ENCODE assay signal across 1 mouse cellular context in the genomic region with DNA sequence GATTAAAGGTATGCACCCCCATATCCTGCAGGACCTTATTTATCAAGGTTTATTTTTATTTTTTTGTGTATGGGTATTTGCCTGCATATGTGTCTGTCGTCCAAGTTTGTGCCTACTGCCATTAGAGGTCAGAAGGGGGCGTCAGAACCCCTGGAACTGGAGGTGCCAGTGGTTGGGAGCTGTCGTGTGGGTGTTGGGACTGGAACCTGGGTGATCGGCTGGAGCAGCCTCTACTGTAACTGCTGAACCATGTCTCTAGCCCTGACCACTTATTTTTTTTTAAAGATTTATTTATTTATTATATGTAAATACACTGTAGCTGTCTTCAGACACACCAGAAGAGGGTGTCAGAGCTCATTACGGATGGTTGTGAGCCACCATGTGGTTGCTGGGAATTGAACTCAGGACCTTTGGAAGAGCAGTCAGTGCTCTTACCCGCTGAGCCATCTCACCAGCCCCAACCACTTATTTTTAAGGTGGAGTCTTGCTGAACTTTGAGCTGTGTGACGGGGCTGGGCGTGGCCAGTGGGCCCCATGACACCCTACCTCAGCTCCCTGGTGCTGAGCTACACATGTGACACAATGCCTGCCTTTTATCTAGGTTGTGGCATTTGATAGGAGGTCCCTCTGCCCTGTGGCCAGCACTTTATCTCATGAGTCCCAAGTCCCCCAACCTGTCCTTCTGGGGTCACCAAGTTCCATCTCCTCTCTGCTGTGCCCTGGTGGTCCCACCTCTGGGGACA.
TF ChIP-seq lines count a peak whose summit lies in the region.

No protein-coding gene starts in this region.

TF ChIP-seq in MEL, 35 proteins besides CTCF, POLR2A, EP300 and RAD21:
- TF ChIP-seq JUND (IDR thresholded peaks at IDR 0.05; ENCODE audit: low read depth, low read length), result no peak
- peak; percentile 79 for TF ChIP-seq USF1 (IDR thresholded peaks at IDR 0.05; ENCODE audit: low read depth, low read length)
- no peak for TF ChIP-seq E2F4 (IDR thresholded peaks at IDR 0.05; ENCODE audit: borderline replicate concordance, low read depth, low read length)
- no peak for TF ChIP-seq POLR2AphosphoS5 (IDR thresholded peaks at IDR 0.05; ENCODE audit: borderline replicate concordance, low read depth, low read length)
- no peak for TF ChIP-seq POLR2AphosphoS2 (IDR thresholded peaks at IDR 0.05; ENCODE audit: low read length)
- TF ChIP-seq ZNF384 (IDR thresholded peaks at IDR 0.05; ENCODE audit: low read depth, low read length), result no peak
- no peak for TF ChIP-seq ETS1 (IDR thresholded peaks at IDR 0.05; ENCODE audit: low read depth, low read length)
- TF ChIP-seq NRF1 (IDR thresholded peaks at IDR 0.05; ENCODE audit: insufficient read depth, low read depth, low read length, poor library complexity, severe bottlenecking), result no peak
- TF ChIP-seq MEF2A (IDR thresholded peaks at IDR 0.05; ENCODE audit: extremely low read depth, insufficient replicate concordance, low read depth, low read length, poor library complexity, severe bottlenecking), result no peak
- no peak for TF ChIP-seq BHLHE40 (IDR thresholded peaks at IDR 0.05; ENCODE audit: borderline replicate concordance, low read depth, low read length)
- no peak for TF ChIP-seq ZMIZ1 (IDR thresholded peaks at IDR 0.05; ENCODE audit: low read depth, low read length)
- no peak for TF ChIP-seq ELF1 (IDR thresholded peaks at IDR 0.05; ENCODE audit: low read depth, low read length)
- TF ChIP-seq TAL1 (IDR thresholded peaks at IDR 0.05; ENCODE audit: low read length), result no peak
- no peak for TF ChIP-seq KAT2A (conservative IDR thresholded peaks at IDR 0.05; ENCODE audit: low read depth, low read length)
- TF ChIP-seq NELFE (IDR thresholded peaks at IDR 0.05; ENCODE audit: low read depth, low read length), result no peak
- peak; percentile 34; the same call in 1 of the 2 replicates for TF ChIP-seq GATA1 (IDR thresholded peaks at IDR 0.05; ENCODE audit: low read depth, low read length)
- no peak for TF ChIP-seq ZC3H11A (IDR thresholded peaks at IDR 0.05; ENCODE audit: low read depth, low read length)
- peak; percentile 63; the same call in 1 of the 2 replicates for TF ChIP-seq MXI1 (IDR thresholded peaks at IDR 0.05; ENCODE audit: low read depth, low read length)
- TF ChIP-seq ZKSCAN1 (IDR thresholded peaks at IDR 0.05; ENCODE audit: low read depth, low read length), result no peak
- peak; percentile 46 for TF ChIP-seq SMC3 (IDR thresholded peaks at IDR 0.05; ENCODE audit: low read depth, low read length)
- TF ChIP-seq MAFK (IDR thresholded peaks at IDR 0.05; ENCODE audit: borderline replicate concordance, low read depth, low read length), result no peak
- no peak for TF ChIP-seq HCFC1 (IDR thresholded peaks at IDR 0.05; ENCODE audit: low read depth, low read length)
- TF ChIP-seq GABPA (IDR thresholded peaks at IDR 0.05; ENCODE audit: low read depth, low read length), result no peak
- TF ChIP-seq MYB (IDR thresholded peaks at IDR 0.05; ENCODE audit: low read depth, low read length), result no peak
- TF ChIP-seq TBP (IDR thresholded peaks at IDR 0.05; ENCODE audit: low read depth, low read length), result peak; percentile 93
- peak; percentile 37; the same call in 1 of the 2 replicates for TF ChIP-seq SIN3A (IDR thresholded peaks at IDR 0.05; ENCODE audit: low read length)
- TF ChIP-seq MAZ (IDR thresholded peaks at IDR 0.05; ENCODE audit: low read depth, low read length), result no peak; the same call in 1 of the 2 replicates
- TF ChIP-seq RCOR1 (IDR thresholded peaks at IDR 0.05; ENCODE audit: low read depth, low read length), result no peak
- no peak for TF ChIP-seq MAX (IDR thresholded peaks at IDR 0.05; ENCODE audit: low read length)
- TF ChIP-seq CHD2 (IDR thresholded peaks at IDR 0.05; ENCODE audit: low read length), result no peak
- TF ChIP-seq UBTF (IDR thresholded peaks at IDR 0.05; ENCODE audit: borderline replicate concordance, insufficient read depth, low read depth, low read length), result no peak
- no peak for TF ChIP-seq CHD1 (IDR thresholded peaks at IDR 0.05; ENCODE audit: low read depth, low read length)
- no peak for TF ChIP-seq TCF12 (IDR thresholded peaks at IDR 0.05; ENCODE audit: low read depth, low read length)
- TF ChIP-seq MYC (IDR thresholded peaks at IDR 0.05; ENCODE audit: low read depth, low read length), result no peak
- TF ChIP-seq USF2 (IDR thresholded peaks at IDR 0.05; ENCODE audit: borderline replicate concordance in 1 of 2, insufficient read depth in 1 of 2, low read depth in 1 of 2, low read length in 2 of 2), result no peak
